Mouse (Mus musculus): Measurements from ENCODE around the gene Rpl29.

The Rpl29 gene

DNA sequence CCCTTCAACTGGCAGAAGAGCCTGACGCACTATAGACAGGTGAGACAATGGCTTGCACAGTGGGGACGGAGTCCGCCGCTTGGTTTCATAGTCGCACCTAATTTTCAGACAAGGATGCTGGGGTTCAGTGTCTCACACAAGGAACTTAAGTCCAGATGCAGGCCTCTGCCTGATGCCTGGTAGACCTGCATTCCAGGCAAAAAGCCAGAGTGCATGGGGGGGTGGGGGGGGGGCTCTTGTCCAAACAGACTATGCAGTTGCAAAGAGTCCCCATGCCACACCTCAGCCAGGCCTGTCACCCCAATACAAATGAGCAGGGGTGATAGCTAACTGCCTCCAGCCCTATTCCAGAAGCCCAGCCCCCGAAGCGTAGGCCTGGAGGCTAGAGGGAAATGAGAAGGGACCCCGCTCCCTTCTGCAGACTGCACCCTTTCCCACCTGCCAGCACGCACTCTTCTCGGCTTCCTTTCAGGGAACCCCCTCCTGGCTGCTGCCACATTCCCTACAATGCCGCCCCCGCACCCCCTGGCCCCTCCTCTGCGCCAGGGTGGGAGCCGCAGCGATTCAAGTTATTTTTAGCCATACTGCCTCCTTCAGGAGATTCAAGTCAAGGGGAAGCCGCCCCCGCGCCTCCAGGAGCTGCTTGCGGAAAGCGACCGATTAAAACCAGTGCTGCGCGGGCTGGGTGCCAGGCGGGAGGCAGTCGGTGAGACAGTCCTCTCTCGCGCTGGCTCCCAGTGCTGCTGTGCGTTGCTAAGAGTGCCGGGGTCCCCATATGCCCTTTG lies 11.2 kb upstream of the Rpl29 start:
- no peak for DNase-seq (ENCODE audit: low spot score in 2 of 2)

DNA sequence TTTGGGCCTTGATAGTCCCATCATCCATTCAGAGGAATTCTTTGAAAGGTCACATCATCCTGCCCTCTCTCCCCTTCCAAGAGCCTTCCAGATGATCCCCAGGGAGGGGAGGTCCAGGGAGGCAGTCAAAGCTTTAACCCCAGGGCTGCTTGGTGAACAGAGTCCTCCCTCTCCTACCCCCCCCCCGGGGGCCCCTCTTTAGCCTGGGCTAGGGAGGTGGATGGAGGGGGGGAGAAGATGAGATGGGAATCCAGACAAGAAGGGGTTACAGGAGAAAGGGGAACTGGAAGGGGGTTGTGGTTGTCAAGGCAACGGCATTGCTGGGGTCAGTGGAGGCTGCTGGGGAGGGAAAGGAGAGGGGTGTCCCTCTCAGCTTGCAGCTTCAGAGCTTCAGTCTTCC lies 8.6 kb upstream of the Rpl29 start:
- peak in 1 of 2 experiments; percentile 27 for DNase-seq (ENCODE audit: low spot score in 2 of 2)

- no peak for DNase-seq (ENCODE audit: low spot score in 2 of 2)
These were observed 8.0 kb upstream of the Rpl29 start for GRCm38 (mm10) chr9:106421033-106421864.

DNA sequence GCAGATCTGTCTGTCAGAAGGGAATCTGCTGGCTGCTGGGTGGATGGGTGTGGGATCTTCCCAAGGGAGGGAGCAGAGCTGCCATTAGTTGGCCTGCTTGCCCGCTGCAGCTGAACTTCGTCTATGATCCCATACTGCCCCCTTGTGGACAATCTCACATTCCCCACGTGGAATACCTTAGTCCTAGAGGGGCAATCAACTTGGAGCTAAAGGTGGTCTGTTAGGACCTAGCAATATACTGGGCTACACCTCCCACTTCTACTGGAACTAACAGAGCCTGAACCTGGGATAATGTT lies 7.4 kb upstream of the Rpl29 start:
- peak; percentile 72 to 79 for DNase-seq (ENCODE audit: low spot score in 2 of 2)

DNA sequence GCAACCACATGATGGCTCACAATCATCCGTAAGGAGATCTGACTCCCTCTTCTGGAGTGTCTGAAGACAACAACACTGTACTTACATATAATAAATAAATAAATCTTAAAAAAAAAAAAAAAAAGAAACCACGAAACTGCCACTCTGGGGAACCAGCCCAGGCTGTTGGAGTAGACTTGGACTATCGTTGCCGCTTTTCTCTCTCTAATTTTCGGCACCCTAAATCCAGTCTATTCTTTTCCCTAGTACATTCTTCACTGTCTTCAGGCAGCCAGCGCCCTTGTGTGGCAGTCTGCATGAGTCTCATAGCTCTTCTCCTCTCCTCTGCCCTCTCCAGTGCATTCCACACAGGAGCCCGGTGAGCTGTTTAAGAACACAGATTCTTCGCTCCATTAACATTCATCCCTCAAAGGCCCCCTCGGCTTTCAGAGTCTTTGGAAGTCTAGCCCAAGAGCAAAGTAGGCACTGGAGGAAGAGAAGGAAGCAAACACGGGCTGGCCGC lies 484 bp upstream of the Rpl29 start:
- no peak for DNase-seq (ENCODE audit: low spot score in 2 of 2)

GRCm38 (mm10) chr9:106430015-106430264 lies 686 bp downstream of the Rpl29 start:
- DNase-seq (ENCODE audit: low spot score in 2 of 2): no peak

GRCm38 (mm10) chr9:106433389-106433788 lies 4.1 kb downstream of the Rpl29 start:
- no peak for DNase-seq (ENCODE audit: low spot score in 2 of 2)

DNA sequence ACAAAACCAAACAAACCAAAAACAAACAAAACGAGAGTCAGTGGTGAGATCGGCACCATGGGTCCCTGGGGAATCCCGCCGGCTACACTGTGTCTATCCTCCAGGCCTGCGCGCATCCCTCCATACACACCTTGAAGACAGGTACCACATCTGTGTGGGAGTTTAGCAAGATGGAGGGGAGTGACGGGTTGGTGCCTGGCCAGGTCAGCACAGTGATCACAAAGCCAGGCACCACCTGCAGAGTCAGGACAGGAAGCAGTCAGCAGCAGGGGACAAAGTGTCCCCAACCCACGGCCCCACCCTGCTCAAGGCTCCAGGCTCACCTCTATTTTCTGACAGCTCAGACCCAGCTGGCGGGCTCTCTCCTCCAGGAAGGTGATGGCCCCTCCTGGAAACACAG lies 7.3 kb downstream of the Rpl29 start:
- no peak for DNase-seq (ENCODE audit: low spot score in 2 of 2)

DNA sequence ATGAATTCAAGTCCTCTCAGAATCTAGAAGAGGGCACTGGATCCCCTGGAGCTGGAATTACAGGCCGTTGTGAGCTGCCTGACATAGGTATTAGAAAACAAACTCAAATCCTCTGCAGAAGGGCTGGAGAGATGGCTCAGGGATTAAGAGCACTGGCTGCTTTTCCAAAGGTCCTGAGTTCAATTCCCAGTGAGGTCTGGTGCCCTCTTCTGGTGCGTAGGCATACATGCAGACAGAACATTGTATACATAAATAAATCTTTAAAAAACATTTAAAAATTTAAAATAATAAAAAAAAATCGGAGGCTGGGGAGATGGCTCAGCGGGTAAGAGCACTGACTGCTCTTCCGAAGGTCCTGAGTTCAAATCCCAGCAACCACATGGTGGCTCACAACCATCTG lies 13.4 kb downstream of the Rpl29 start:
- no peak for DNase-seq (ENCODE audit: low spot score in 2 of 2)

- DNase-seq (ENCODE audit: low spot score in 2 of 2): no peak
These were observed 15.6 kb downstream of the Rpl29 start for GRCm38 (mm10) chr9:106444836-106445235.

- DNase-seq (ENCODE audit: low spot score in 2 of 2): peak; percentile 86
These were observed 18.1 kb downstream of the Rpl29 start, which contains the start of the genes Abhd14b and Abhd14a for GRCm38 (mm10) chr9:106447348-106447747. Gene Abhd14b (plus strand): TSS chr9:106447459. Gene Abhd14a (minus strand): TSS chr9:106447678.

- DNase-seq (ENCODE audit: low spot score in 2 of 2): no peak
These were observed 18.7 kb downstream of the Rpl29 start for GRCm38 (mm10) chr9:106447951-106448350.

GRCm38 (mm10) chr9:106448498-106449031 lies 19.3 kb downstream of the Rpl29 start:
- DNase-seq (ENCODE audit: low spot score in 2 of 2): peak; percentile 64 to 68

DNA sequence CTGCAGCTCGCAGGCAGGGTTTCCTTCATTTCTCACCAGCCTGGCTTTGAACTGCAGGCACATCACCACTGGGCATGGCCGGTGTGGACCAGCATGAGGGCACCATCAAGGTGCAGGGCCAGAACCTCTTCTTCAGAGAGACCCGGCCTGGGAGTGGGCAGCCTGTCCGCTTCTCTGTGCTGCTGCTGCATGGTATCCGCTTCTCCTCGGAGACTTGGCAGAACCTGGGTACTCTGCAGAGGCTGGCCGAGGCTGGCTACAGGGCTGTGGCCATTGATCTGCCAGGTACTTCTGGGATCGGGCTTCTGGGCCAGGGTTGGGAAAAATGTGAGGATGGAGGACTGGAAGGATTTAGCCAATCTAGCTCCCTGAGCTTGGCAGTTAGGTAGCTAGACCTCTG lies 20.7 kb downstream of the Rpl29 start:
- no peak for DNase-seq (ENCODE audit: low spot score in 2 of 2)

GRCm38 (mm10) chr9:106450661-106451060 lies 21.4 kb downstream of the Rpl29 start:
- DNase-seq (ENCODE audit: low spot score in 2 of 2): no peak

DNA sequence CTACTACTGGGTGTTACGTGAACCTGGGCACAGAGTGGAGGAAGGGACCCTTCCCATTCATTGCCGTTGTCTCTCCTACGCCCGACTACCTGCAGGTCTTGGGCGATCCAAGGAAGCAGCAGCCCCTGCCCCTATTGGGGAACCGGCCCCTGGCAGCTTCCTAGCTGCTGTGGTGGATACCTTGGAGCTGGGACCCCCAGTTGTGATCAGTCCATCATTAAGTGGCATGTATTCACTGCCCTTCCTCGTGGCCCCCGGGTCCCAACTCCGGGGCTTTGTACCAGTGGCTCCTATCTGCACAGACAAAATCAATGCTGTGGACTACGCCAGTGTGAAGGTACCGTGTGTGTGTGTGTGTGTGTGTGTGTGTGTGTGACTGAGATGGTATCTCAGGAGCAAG lies 22.0 kb downstream of the Rpl29 start:
- no peak for DNase-seq (ENCODE audit: low spot score in 2 of 2)

GRCm38 (mm10) chr9:106451899-106452298 lies 22.6 kb downstream of the Rpl29 start:
- no peak for DNase-seq (ENCODE audit: low spot score in 2 of 2)

DNA sequence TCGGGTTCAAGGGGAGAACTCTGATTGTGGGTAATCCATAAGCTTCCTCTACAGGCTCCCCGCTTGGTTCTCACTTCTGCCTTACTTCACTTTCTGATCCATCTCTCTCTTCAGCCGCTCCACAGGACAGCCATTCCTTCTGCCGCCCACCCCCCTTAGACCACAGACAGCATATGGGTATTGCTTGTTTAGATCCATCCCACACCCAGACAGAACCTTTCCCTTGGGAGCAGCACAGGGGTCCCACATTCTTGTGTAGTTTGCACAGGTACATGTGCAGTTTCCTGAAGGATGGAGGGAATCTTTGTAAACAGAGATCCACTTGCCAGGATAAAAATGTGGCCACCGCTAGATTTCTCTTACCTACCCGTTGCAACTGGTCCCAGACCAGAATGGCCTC lies 23.1 kb downstream of the Rpl29 start:
- DNase-seq (ENCODE audit: low spot score in 2 of 2): no peak

- DNase-seq (ENCODE audit: low spot score in 2 of 2): no peak
These were observed 23.6 kb downstream of the Rpl29 start for GRCm38 (mm10) chr9:106452821-106453220.

GRCm38 (mm10) chr9:106453271-106454070 lies 24.2 kb downstream of the Rpl29 start, which contains the start of gene Pcbp4:
Gene Pcbp4 (plus strand): TSS chr9:106453291.
- DNase-seq (ENCODE audit: low spot score in 2 of 2): no peak

GRCm38 (mm10) chr9:106454071-106454761 lies 25.0 kb downstream of the Rpl29 start:
- no peak for DNase-seq (ENCODE audit: low spot score in 2 of 2)

All from spleen, postnatal 36 days (tissue).